Mouse (Mus musculus) megakaryocyte-erythroid progenitor cell, adult 5-6 weeks (primary cell): ENCODE measurements around the gene Rad9a. TPM values are rescaled to one million over a fixed set of nuclear protein-coding genes. Genes with fewer than 3 reads are reported as not detected.
"Not testable (repeated sequence)": the region's sequence is repeated elsewhere in the genome, so short reads cannot be mapped to it uniquely, and the experiment has no call there.

Source experiments
- ATAC-seq: replicated peaks from 2 replicates; pipeline ENCODE4 v1.8.0; 2016; ENCODE audit warnings: mild to moderate bottlenecking, inconsistent platforms; ENCODE audit not compliant: severe bottlenecking, poor library complexity, low FRiP score, low TSS enrichment
- total RNA-seq, 2 experiments: library from RNA; stranded (forward) in 1 of 2; stranded (reverse) in 1 of 2; fragments of 200-1000, 215-1000 nt in 1 of 2; fragments of >200 nt in 1 of 2; fragmentation: Nextera tagmentation in 1 of 2; gene quantifications; 2 replicates each; pipeline ENCODE4 v1.2.3; 2014 to 2017

Rad9a gene
- total RNA-seq (2014; fragmentation: Nextera tagmentation) (35.5 and 47.7 TPM in 2 replicates), total RNA-seq (2017) (17.5 and 29.6 TPM in 2 replicates)

- ATAC-seq = peak; percentile 84
Observed at GRCm38 (mm10) chr19:4201291-4201909, at the start of gene Rad9a. Rad9a (minus strand) TSS chr19:4201662.

DNA sequence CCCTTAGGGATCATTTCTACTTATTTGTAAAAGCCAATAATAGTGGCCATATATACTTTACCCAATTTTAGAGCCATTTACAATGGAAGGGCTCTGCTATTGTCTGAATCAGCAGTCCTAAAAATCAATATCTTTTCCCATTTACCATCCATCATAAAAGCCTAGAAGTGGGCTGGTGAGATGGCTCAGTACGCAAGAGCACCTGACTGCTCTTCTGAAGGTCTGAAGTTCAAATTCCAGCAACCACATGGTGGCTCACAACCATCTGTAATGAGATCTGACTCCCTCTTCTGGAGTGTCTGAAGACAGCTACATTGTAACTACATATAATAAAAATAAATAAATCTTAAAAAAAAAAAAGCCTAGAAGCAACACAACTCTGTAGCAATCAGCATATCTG, 47.2 kb upstream of the Rad9a start:
- ATAC-seq = not testable (repeated sequence)

DNA sequence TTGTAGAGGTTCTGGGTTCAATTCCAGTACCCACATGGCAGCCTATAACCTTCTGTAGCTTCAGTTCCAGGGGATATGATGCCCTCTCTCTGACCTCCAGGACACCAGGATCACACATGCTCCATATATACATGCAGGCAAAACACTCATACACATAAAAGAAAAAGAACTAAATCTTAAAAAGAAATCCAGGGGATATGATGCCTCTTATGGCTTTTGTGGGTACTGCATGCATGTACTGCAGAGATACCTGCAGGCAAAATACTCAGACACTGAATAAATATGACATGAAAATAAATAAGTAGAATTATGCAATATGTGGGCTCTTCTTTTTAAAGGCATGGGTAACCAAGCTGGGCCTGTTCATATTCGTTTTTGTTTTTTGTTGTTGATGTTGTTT, 45.5 kb upstream of the Rad9a start:
- ATAC-seq = 0 out of 2 replicates have a peak, but pooled peaks have one; percentile 47

DNA sequence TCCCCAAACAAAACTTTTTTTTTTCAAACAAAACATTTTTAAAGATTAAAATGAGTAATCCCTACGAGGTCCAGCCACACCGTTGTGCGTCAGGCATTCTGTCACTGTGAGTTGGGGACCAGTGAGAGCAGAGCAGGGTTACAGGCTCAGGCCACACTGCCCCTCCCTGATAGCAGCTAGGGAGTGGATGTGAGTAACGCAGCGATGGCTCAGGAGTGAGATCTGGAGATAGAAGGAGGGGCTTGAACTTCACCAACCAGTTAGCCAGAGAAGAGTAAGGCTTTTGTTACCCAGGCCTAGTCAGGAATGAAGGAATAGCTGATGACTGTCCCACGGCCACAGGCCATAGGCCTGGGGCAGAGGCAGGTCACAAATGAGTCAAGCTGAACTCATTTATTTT, 43.3 kb upstream of the Rad9a start:
- ATAC-seq = no peak

DNA sequence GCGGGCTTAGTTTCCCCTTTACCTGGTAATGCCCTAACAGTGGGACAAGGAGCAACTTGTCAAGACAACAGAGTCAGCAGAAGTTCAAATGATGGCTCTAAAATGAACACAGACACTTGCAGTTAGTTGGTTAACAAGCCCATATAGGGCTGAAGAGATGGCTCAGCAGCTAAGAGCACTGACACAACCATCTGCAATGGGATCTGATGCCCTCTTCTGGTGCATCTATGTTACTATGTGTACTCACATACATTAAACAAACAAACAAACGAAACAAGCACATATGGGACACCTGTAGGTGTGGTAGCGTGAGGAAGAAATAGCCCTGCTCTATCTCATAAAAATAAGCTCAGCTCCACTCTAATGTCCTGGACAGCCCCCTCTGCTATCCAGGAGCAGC, 41.0 kb upstream of the Rad9a start:
- ATAC-seq = no peak

DNA sequence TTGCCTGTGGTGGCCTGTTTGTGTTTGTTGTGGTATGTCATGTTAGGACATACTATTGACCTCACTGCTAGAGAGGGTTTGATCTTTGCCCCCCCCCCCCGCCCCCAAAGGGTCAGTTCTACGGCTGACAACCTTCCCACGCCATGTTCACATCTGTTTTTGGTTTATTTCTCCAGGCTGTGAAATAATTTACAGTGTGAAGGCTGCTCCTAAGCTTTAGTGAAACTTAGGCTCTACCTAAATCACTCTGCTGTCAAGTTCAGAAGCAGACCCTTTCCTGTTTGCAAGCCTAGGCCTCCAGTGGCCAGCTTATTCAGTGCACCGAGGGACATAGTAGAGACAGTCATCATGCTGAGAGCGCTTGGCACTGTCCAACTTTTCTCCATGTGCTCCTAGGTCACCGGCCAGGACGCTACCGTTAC, 38.8 kb upstream of the Rad9a start:
- ATAC-seq = no peak

GRCm38 (mm10) chr19:4234548-4234947, 33.1 kb upstream of the Rad9a start:
- no peak for ATAC-seq

DNA sequence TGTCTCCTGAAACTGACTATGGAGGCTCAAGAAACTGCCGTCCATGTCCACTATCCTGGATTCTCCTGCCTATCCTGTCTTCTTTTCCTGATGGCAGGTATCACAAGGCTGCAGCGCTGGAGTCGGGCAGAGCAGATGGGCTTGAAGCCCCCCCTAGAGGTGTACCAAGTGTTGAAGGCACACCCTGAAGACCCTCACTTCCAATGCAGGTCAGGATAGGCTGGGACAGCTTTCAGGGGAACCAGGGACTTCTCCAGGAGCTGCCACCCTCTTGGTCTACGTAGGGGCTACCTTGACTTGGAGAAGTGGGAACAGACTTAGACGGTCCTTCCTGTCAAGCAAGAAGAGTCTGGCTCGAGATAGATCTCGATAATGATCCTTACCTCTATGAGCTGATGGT, 31.2 kb upstream of the Rad9a start:
- no peak for ATAC-seq

- ATAC-seq = no peak
Observed at GRCm38 (mm10) chr19:4232186-4232572, 30.7 kb upstream of the Rad9a start.

GRCm38 (mm10) chr19:4231253-4232185, 30.1 kb upstream of the Rad9a start, which contains the start of gene Pold4:
Pold4 (plus strand) TSS chr19:4231899.
- peak; percentile 86 for ATAC-seq

GRCm38 (mm10) chr19:4230415-4230814, 29.0 kb upstream of the Rad9a start:
- ATAC-seq = no peak

DNA sequence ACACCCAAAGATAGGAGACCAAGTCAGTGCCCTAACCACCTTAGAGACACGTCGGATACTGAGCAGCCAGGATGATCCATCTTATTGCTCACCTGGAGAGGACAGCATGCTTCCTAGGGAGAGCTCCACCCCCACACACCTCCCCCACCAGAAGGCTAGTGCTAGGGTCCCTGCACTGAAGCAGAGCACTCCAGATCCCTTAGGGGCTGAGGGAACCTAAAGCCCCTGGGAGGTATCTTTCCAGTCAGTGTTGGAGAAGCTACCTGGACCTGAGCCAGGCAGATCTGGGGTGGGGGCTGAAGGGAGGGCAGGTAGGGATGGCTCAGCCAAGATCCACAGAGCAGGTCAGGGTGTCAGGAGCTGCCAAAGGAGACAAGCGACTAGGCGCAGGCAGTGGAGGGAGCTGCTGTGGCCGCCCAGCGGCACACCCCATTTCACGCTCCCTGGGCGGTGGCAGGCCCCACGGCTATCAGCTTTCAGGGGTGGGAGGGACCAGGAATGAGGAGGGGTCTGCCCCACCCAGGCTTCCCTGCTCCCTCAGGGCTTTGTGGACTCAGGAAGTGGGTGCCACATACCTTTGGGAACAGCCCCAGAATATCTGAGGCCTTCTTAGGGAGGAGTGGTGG, 28.1 kb upstream of the Rad9a start:
- no peak for ATAC-seq

DNA sequence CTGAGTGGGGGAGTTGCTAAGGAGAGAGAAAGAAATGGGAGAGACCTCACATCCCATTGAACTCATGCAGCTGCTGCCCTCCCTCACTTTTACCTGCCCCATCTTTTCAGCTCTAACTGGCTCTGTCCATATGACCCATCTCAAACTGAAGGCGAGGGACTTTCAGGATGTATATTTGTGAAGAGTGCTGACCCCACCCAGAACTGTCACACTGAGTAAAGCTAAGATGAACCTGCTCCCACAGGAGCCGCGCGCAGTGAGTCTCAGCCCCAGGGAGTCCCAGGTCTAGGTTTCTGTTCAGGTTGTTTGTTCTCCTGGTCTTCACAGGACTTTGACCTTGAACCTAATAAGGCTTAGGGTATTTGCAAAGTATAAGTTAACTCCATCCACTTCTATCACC, 27.4 kb upstream of the Rad9a start:
- ATAC-seq = no peak

GRCm38 (mm10) chr19:4227894-4228678, 26.6 kb upstream of the Rad9a start:
- peak; percentile 34; the same call in 1 of the 2 replicates for ATAC-seq

DNA sequence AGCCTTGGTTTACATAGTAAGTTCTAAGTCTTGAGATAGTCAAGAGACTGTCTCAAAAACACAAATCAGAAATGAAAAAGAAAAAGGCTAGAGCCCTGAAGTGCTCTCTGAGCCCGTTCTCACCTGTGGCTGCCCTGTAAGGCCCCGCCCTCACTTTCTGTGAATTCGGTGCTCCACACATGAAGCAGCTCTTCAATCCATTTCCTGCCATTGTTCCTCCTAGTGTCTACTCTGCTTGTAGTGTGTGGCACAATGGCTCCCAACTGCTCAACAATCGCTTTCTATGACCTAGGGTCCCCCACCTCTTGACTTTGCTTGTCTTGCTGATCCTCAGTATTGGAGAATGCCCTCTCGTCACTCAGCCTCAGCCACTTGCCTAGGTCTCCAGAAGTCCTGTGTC, 26.0 kb upstream of the Rad9a start:
- ATAC-seq = no peak

- ATAC-seq = no peak
Observed at GRCm38 (mm10) chr19:4226779-4227178, 25.3 kb upstream of the Rad9a start.

GRCm38 (mm10) chr19:4222165-4222564, 20.7 kb upstream of the Rad9a start:
- 0 out of 2 replicates have a peak, but pooled peaks have one; percentile 45 for ATAC-seq

- ATAC-seq = no peak
Observed at GRCm38 (mm10) chr19:4220957-4221743, 19.7 kb upstream of the Rad9a start.

- ATAC-seq = no peak
Observed at GRCm38 (mm10) chr19:4220416-4220815, 19.0 kb upstream of the Rad9a start.
